Mouse (Mus musculus): ENCODE data around the gene Bri3bp.
"Not testable (repeated sequence)": the region's sequence is repeated elsewhere in the genome, so short reads cannot be mapped to it uniquely, and the experiment has no call there.

Bri3bp gene

GRCm38 (mm10) chr5:125409348-125410090, 31.8 kb upstream of the Bri3bp start:
- DNase-seq, result peak; percentile 37 to 45

GRCm38 (mm10) chr5:125411972-125412530, 29.3 kb upstream of the Bri3bp start:
- peak; percentile 78 to 88 for DNase-seq

GRCm38 (mm10) chr5:125412536-125412935, 28.8 kb upstream of the Bri3bp start:
- DNase-seq, result peak in 1 of 2 experiments; percentile 17

- peak in 1 of 2 experiments; percentile 22 for DNase-seq
Observed at GRCm38 (mm10) chr5:125413763-125414162, 27.6 kb upstream of the Bri3bp start.

GRCm38 (mm10) chr5:125416183-125416582, 25.2 kb upstream of the Bri3bp start:
- DNase-seq, result no peak

GRCm38 (mm10) chr5:125418636-125419035, 22.7 kb upstream of the Bri3bp start:
- no peak for DNase-seq

- no peak for DNase-seq
Observed at GRCm38 (mm10) chr5:125419124-125419523, 22.2 kb upstream of the Bri3bp start.

- no peak for DNase-seq
Observed at GRCm38 (mm10) chr5:125425698-125426276, 15.6 kb upstream of the Bri3bp start.

GRCm38 (mm10) chr5:125426343-125426742, 15.0 kb upstream of the Bri3bp start:
- DNase-seq, result no peak

- not testable (repeated sequence) for DNase-seq
Observed at GRCm38 (mm10) chr5:125432324-125432723, 9.0 kb upstream of the Bri3bp start.

GRCm38 (mm10) chr5:125433793-125434337, 7.5 kb upstream of the Bri3bp start, which contains the start of gene Dhx37:
Dhx37 (minus strand) TSS chr5:125434121.
- peak; percentile 95 to 97 for DNase-seq

GRCm38 (mm10) chr5:125434347-125434746, 7.0 kb upstream of the Bri3bp start:
- DNase-seq, result peak in 1 of 2 experiments; percentile 7

GRCm38 (mm10) chr5:125440583-125441233, 660 bp upstream of the Bri3bp start:
- DNase-seq, result peak in 1 of 2 experiments; percentile 23

- no peak for DNase-seq
Observed at GRCm38 (mm10) chr5:125442136-125442995, 998 bp downstream of the Bri3bp start.

GRCm38 (mm10) chr5:125443335-125443734, 2.0 kb downstream of the Bri3bp start:
- DNase-seq, result no peak

GRCm38 (mm10) chr5:125443915-125444314, 2.5 kb downstream of the Bri3bp start:
- DNase-seq, result no peak

GRCm38 (mm10) chr5:125444554-125444953, 3.2 kb downstream of the Bri3bp start:
- DNase-seq, result no peak

- DNase-seq, result no peak
Observed at GRCm38 (mm10) chr5:125446344-125446743, 5.0 kb downstream of the Bri3bp start.

- no peak for DNase-seq
Observed at GRCm38 (mm10) chr5:125448026-125448425, 6.7 kb downstream of the Bri3bp start.

- DNase-seq, result no peak
Observed at GRCm38 (mm10) chr5:125448631-125449030, 7.3 kb downstream of the Bri3bp start.

- no peak for DNase-seq
Observed at GRCm38 (mm10) chr5:125449306-125449705, 7.9 kb downstream of the Bri3bp start.

GRCm38 (mm10) chr5:125452573-125452972, 11.2 kb downstream of the Bri3bp start:
- no peak for DNase-seq

All from kidney, postnatal 25 days (tissue).